Mouse (Mus musculus): ENCODE measurements around the gene Orai3. TPM values are rescaled to one million over a fixed set of nuclear protein-coding genes. Genes with fewer than 3 reads are reported as not detected.

Gene Orai3
- polyA plus RNA-seq, 1 experiment from 2014 or later = 4.6 TPM

- peak overlapping the region; percentile 70 for H3K4me3 ChIP-seq (ENCODE audit: low read depth, low read length)
- no peaks in the 10 kb centered on the region for H3K27me3 ChIP-seq (ENCODE audit: control insufficient read depth, insufficient read depth, low read length)
- peaks cover 20% of the 10 kb centered on the region for H3K36me3 ChIP-seq (ENCODE audit: control insufficient read depth, insufficient read depth, low read length)
- no peaks in the 10 kb centered on the region for H3K9me3 ChIP-seq (ENCODE audit: control insufficient read depth, low read length)
- H3K4me2 ChIP-seq (ENCODE audit: low read depth, low read length) = peak overlapping the region; percentile 89
- H3K4me1 ChIP-seq (ENCODE audit: control insufficient read depth, insufficient read depth, low read length) = peaks cover 10% of the 10 kb centered on the region
- peak overlapping the region; percentile 86 for H3K9ac ChIP-seq (replicated peaks; ENCODE audit: low read depth, low read length)
- H3K27ac ChIP-seq (ENCODE audit: low read depth, low read length) = peak overlapping the region; percentile 89
- ATAC-seq (ENCODE audit: low read depth) = peak; percentile 91
- under 1% methylated on average over 39 of the region's 39 CpGs for WGBS
Measured at GRCm38 (mm10) chr7:127745652-127746493, 23.7 kb upstream of the Orai3 start.

- peak overlapping the region; percentile 89 for H3K4me2 ChIP-seq (ENCODE audit: low read depth, low read length)
- no peaks in the 10 kb centered on the region for H3K27me3 ChIP-seq (ENCODE audit: control insufficient read depth, insufficient read depth, low read length)
- H3K9me3 ChIP-seq (ENCODE audit: control insufficient read depth, low read length) = no peaks in the 10 kb centered on the region
- H3K27ac ChIP-seq (ENCODE audit: low read depth, low read length) = peak overlapping the region; percentile 78
- peaks cover 10% of the 10 kb centered on the region for H3K4me1 ChIP-seq (ENCODE audit: control insufficient read depth, insufficient read depth, low read length)
- H3K9ac ChIP-seq (replicated peaks; ENCODE audit: low read depth, low read length) = peak overlapping the region; percentile 86
- ATAC-seq (ENCODE audit: low read depth) = no peak
- WGBS = under 1% methylated on average over 37 of the region's 62 CpGs
- peaks cover 29% of the 10 kb centered on the region for H3K36me3 ChIP-seq (ENCODE audit: control insufficient read depth, insufficient read depth, low read length)
- peak overlapping the region; percentile 70 for H3K4me3 ChIP-seq (ENCODE audit: low read depth, low read length)
Measured at GRCm38 (mm10) chr7:127746494-127747491, 22.8 kb upstream of the Orai3 start.

GRCm38 (mm10) chr7:127747559-127748234 is 21.9 kb upstream of the Orai3 start:
- H3K4me3 ChIP-seq (ENCODE audit: low read depth, low read length) = peak overlapping the region; percentile 70
- peak overlapping the region; percentile 89 for H3K4me2 ChIP-seq (ENCODE audit: low read depth, low read length)
- H3K9me3 ChIP-seq (ENCODE audit: control insufficient read depth, low read length) = no peaks in the 10 kb centered on the region
- no peak for ATAC-seq (ENCODE audit: low read depth)
- H3K36me3 ChIP-seq (ENCODE audit: control insufficient read depth, insufficient read depth, low read length) = peaks cover 38% of the 10 kb centered on the region
- H3K9ac ChIP-seq (replicated peaks; ENCODE audit: low read depth, low read length) = peak overlapping the region; percentile 86; the same call in 1 of the 2 replicates
- peak overlapping the region; percentile 78 for H3K27ac ChIP-seq (ENCODE audit: low read depth, low read length)
- 43% methylated on average over 6 of the region's 6 CpGs for WGBS
- no peaks in the 10 kb centered on the region for H3K27me3 ChIP-seq (ENCODE audit: control insufficient read depth, insufficient read depth, low read length)
- peaks cover 10% of the 10 kb centered on the region for H3K4me1 ChIP-seq (ENCODE audit: control insufficient read depth, insufficient read depth, low read length)

- peak overlapping the region; percentile 89; the same call in 1 of the 2 replicates for H3K4me2 ChIP-seq (ENCODE audit: low read depth, low read length)
- no peak overlapping the region for H3K27ac ChIP-seq (ENCODE audit: low read depth, low read length)
- no peaks in the 10 kb centered on the region for H3K27me3 ChIP-seq (ENCODE audit: control insufficient read depth, insufficient read depth, low read length)
- peak overlapping the region; percentile 70 for H3K4me3 ChIP-seq (ENCODE audit: low read depth, low read length)
- WGBS = 91% methylated on average over 28 of the region's 28 CpGs
- H3K9ac ChIP-seq (replicated peaks; ENCODE audit: low read depth, low read length) = no peak overlapping the region
- peaks cover 43% of the 10 kb centered on the region for H3K36me3 ChIP-seq (ENCODE audit: control insufficient read depth, insufficient read depth, low read length)
- H3K4me1 ChIP-seq (ENCODE audit: control insufficient read depth, insufficient read depth, low read length) = peaks cover 12% of the 10 kb centered on the region
- no peak for ATAC-seq (ENCODE audit: low read depth)
- no peaks in the 10 kb centered on the region for H3K9me3 ChIP-seq (ENCODE audit: control insufficient read depth, low read length)
Measured at GRCm38 (mm10) chr7:127748235-127748560, 21.4 kb upstream of the Orai3 start.

- Histone ChIP-seq H3K36me3 (ENCODE audit: control insufficient read depth, insufficient read depth, low read length) (peaks cover 64% of the 10 kb centered on the region), H3K27me3 (ENCODE audit: control insufficient read depth, insufficient read depth, low read length) (no peaks in the 10 kb centered on the region), H3K4me3 (ENCODE audit: low read depth, low read length) (no peak overlapping the region), H3K4me1 (ENCODE audit: control insufficient read depth, insufficient read depth, low read length) (peaks cover 13% of the 10 kb centered on the region), H3K9me3 (ENCODE audit: control insufficient read depth, low read length) (no peaks in the 10 kb centered on the region), H3K4me2 (ENCODE audit: low read depth, low read length) (no peak overlapping the region), H3K27ac (ENCODE audit: low read depth, low read length) (no peak overlapping the region), H3K9ac (replicated peaks; ENCODE audit: low read depth, low read length) (no peak overlapping the region)
- WGBS = 90% methylated on average over 18 of the region's 19 CpGs
- ATAC-seq (ENCODE audit: low read depth) = no peak
Measured at GRCm38 (mm10) chr7:127750131-127751127, 19.2 kb upstream of the Orai3 start.

- ATAC-seq (ENCODE audit: low read depth) = no peak
- Histone ChIP-seq H3K9me3 (ENCODE audit: control insufficient read depth, low read length) (no peaks in the 10 kb centered on the region), H3K36me3 (ENCODE audit: control insufficient read depth, insufficient read depth, low read length) (peaks cover 72% of the 10 kb centered on the region), H3K4me2 (ENCODE audit: low read depth, low read length) (no peak overlapping the region), H3K4me1 (ENCODE audit: control insufficient read depth, insufficient read depth, low read length) (peaks cover 15% of the 10 kb centered on the region), H3K27ac (ENCODE audit: low read depth, low read length) (no peak overlapping the region), H3K4me3 (ENCODE audit: low read depth, low read length) (no peak overlapping the region), H3K27me3 (ENCODE audit: control insufficient read depth, insufficient read depth, low read length) (no peaks in the 10 kb centered on the region), H3K9ac (replicated peaks; ENCODE audit: low read depth, low read length) (no peak overlapping the region)
- 96% methylated on average over 5 of the region's 5 CpGs for WGBS
Measured at GRCm38 (mm10) chr7:127751619-127752018, 18.0 kb upstream of the Orai3 start.

- 97% methylated on average over 27 of the region's 27 CpGs for WGBS
- Histone ChIP-seq H3K36me3 (ENCODE audit: control insufficient read depth, insufficient read depth, low read length) (peaks cover 76% of the 10 kb centered on the region), H3K4me2 (ENCODE audit: low read depth, low read length) (no peak overlapping the region), H3K4me3 (ENCODE audit: low read depth, low read length) (no peak overlapping the region), H3K27me3 (ENCODE audit: control insufficient read depth, insufficient read depth, low read length) (no peaks in the 10 kb centered on the region), H3K9me3 (ENCODE audit: control insufficient read depth, low read length) (no peaks in the 10 kb centered on the region), H3K4me1 (ENCODE audit: control insufficient read depth, insufficient read depth, low read length) (peaks cover 16% of the 10 kb centered on the region), H3K9ac (replicated peaks; ENCODE audit: low read depth, low read length) (no peak overlapping the region), H3K27ac (ENCODE audit: low read depth, low read length) (no peak overlapping the region)
- ATAC-seq (ENCODE audit: low read depth) = no peak
Measured at GRCm38 (mm10) chr7:127752069-127752468, 17.5 kb upstream of the Orai3 start.

- 77% methylated on average over 5 of the region's 5 CpGs for WGBS
- Histone ChIP-seq H3K27me3 (ENCODE audit: control insufficient read depth, insufficient read depth, low read length) (no peaks in the 10 kb centered on the region), H3K9me3 (ENCODE audit: control insufficient read depth, low read length) (no peaks in the 10 kb centered on the region), H3K36me3 (ENCODE audit: control insufficient read depth, insufficient read depth, low read length) (peaks cover 83% of the 10 kb centered on the region), H3K9ac (replicated peaks; ENCODE audit: low read depth, low read length) (no peak overlapping the region), H3K4me2 (ENCODE audit: low read depth, low read length) (no peak overlapping the region), H3K4me3 (ENCODE audit: low read depth, low read length) (no peak overlapping the region), H3K4me1 (ENCODE audit: control insufficient read depth, insufficient read depth, low read length) (0 out of 2 replicates have a peak, but pooled peaks cover 6% of the 10 kb centered on the region), H3K27ac (ENCODE audit: low read depth, low read length) (no peak overlapping the region)
- no peak for ATAC-seq (ENCODE audit: low read depth)
Measured at GRCm38 (mm10) chr7:127753158-127753557, 16.5 kb upstream of the Orai3 start.
